Mouse (Mus musculus) fibroblast of lung, adult 2 months (primary cell): ENCODE results near the gene Ublcp1.

Experiments used
- DNase-seq: peaks from one replicate; pipeline ENCODE4 v3.0.0-alpha.2; 2011; ENCODE audit warnings: low read depth

The Ublcp1 gene

DNA sequence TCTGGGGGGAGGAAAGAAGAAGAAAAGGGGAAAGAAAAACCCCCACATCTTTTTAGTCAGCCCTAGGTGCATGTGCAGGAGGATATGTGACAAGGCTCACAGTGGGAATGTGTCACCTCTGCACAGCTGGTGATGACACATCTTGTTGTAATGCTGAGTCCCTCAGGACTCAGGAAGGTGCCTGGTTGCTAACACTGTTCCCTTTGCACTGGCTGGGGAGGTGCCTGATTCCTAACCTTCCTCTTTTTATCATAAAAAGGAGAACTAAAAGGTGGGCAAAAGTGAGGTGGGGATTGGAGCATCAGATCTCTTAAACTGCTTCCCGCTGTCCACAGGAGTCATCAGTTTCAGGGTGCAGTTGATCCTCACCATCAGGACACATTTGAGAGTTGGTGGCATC is 52.9 kb downstream of the Ublcp1 start:
- DNase-seq: no peak

DNA sequence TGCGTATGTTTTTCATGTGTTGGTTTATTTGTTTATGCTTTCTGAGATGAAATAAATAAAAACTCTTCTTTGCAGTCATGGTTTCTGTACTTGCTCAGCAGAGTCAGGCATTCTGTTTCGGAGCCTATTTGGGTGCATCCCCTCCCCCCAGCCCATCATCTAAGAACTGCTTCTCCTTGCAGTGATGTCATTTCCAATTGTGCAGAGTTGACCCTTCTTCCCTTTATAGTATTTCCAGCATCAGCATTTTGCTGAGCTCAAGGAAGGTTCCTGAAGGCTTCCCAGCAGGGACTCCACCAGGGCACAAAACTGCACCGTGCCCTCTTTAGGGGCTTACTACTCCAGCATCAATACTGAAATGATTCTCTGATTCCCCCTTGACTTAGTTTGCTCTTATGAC is 55.7 kb downstream of the Ublcp1 start:
- no peak for DNase-seq

DNA sequence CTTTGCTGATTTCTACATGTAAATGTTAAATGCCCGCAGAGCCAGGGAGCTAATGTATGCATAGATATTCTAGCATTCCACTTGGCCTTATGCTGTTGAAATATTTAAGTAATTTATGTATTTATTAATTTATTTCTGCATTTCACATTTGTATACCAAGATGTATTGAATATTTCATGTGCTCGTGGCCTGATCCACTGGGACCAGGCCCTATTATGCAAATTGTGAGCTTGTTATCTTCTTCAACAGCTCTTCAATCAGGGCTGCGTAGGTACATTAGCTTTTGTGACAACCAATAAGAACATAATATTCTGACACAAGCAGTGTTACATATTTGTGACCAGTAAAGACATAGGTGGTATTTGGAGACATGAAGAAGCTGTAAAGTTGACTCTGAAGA is 56.9 kb downstream of the Ublcp1 start:
- no peak for DNase-seq

DNA sequence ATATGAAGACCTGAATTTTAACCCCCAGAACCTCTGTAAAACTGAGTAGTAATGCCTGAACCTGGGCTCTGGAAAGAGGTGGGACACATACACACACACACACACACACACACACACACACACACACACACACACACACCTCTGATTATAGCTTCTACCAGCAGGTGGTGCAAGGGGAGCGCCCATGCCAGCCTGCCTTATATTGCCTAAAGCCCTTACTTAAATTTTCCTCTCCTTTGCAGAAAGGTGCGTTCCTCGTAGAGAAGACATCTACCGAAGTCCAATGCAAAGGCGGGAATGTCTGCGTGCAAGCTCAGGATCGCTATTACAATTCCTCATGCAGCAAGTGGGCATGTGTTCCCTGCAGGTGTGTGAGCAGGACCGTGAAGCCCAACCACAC is 58.0 kb downstream of the Ublcp1 start:
- DNase-seq: no peak

DNA sequence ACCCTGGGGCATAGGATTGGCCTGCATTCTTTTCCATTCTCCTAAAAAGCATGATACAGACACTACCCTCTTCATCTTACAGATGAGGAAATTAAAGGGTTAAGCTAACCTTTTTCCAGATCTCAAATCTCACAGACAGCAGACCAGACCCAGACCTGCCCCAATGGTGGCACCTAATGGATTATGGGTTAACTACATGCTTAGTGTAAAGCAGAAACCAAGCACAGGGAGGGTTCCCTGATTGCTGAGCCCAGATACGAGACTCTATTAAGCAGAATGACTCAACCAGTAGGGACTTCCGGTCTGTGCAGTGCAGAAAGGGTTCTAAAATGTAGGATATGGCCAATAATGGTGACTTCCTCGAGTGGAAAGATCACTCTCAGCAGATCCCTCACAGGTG is 59.9 kb downstream of the Ublcp1 start:
- DNase-seq: no peak

DNA sequence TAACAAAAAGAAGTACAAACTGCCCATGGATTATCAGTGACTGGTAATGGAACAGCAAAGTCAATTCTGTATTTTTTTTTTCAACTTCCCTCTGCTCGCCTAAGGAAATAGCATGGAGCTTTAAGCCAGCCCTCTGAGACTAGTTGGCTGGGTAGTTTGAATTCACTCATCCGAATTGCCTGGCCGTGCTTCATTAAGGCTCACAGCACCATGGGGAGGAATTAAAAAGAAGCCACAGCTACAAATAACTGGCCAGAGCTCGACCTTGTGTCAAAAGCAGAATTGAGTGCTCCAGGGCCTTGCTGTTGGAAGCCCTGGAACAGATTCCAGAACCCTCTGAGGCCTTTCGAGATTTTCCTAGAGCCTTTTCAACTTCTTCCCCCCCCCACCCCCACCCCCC is 61.7 kb downstream of the Ublcp1 start:
- DNase-seq: no peak

DNA sequence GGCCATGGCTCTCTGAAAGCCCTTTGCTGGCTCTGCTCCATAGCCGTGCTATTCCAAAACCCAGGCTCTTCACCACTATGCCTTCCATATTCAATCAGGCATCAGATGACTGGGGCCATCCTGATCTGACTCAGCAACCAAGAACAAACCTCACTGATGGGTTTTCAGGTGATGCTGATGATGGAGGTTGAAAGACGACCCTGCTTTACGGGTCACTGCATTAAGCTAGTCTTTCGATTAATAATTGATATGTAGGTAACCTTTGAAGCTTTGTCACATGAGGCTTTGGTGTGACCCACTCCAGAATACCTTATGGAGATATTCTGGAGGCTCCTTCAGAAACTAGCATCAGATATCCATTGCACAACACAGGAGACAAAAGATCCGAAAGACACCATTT is 63.8 kb downstream of the Ublcp1 start:
- DNase-seq: no peak

DNA sequence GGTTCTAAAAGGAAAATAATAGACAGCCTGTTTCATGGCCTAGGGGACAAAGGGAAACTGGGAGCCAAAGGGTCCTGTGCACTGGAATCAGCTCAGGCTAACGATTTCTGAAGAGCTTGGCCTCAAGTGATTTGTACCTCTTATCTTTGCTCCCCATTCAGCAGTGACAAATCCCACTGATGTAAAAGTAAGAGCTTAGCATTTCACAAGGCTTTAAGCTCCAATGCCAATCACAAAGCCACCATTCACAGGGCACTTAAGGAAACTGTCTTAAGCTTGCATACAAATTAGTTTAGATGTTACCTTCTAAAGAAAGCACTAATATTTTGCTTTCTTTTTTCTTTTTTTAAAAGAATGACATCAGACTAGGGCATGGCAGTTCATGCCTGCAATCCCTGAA is 64.3 kb downstream of the Ublcp1 start:
- DNase-seq: no peak

DNA sequence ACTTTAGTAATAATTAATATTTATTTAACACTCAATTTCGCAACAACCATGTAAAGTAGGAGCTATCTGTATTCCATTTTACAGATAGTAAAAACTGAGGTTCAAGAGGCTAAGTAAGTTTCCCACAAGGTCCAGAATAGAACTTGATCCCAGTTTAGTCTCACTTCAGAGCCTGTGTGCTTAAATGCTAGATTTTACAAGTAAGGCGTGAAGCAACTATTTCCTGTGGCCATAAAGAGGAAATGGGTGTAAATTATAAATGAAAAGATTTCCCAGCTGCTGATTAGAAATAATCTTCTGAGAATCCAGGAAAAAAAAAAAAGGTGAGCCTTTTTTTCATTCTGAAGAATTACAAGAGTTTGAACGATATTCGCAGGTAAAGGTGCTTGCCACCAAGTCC is 65.2 kb downstream of the Ublcp1 start:
- DNase-seq: no peak
